In genomic region chr19:7484076-7484475, GRCm38 (mm10) we compare ENCODE assay signal across 8 mouse cellular contexts. TPM values are rescaled to one million over a fixed set of nuclear protein-coding genes. Genes with fewer than 3 reads are reported as not detected.
DNase-seq lines count a peak whose midpoint lies in the region; ATAC-seq and TF ChIP-seq lines count a peak whose summit lies in the region.

No protein-coding gene starts in this region.

- DNase-seq in heart, adult 2 months, result no peak
- peak; percentile 68 for DNase-seq in A20 (ENCODE audit: low read depth, low spot score)
- DNase-seq in left cerebral cortex, postnatal 25 days (ENCODE audit: low spot score in 2 of 2), result peak; percentile 37 to 61
- no peak for DNase-seq in adipocyte (ENCODE audit: low spot score)

- TF ChIP-seq POLR2A in heart, adult 2 months (IDR thresholded peaks at IDR 0.05; ENCODE audit: insufficient read depth, low read depth, low read length), result no peak
- no peak for TF ChIP-seq POLR2A in olfactory bulb, adult 2 months (IDR thresholded peaks at IDR 0.05; ENCODE audit: insufficient read depth, low read depth, low read length)

- peaks cover 2% of the 10 kb centered on the region; the same call in 1 of the 2 replicates for H3K79me2 ChIP-seq in heart, adult 2 months (replicated peaks; ENCODE audit: control insufficient read depth, insufficient read depth, low read length)

- peak overlapping the region; percentile 98 for H3K27ac ChIP-seq in heart, adult 2 months
- no peak overlapping the region for H3K27ac ChIP-seq in heart, embryonic 12.5 days (ENCODE audit: poor library complexity, severe bottlenecking)
- peak overlapping the region; percentile 99 for H3K27ac ChIP-seq in embryonic facial prominence, embryonic 15.5 days (replicated peaks)
- H3K27ac ChIP-seq in olfactory bulb, adult 2 months (ENCODE audit: insufficient read depth, low read depth, low read length), result peak overlapping the region; percentile 73

- H3K9ac ChIP-seq in heart, adult 2 months (ENCODE audit: low read depth, low read length), result no peak overlapping the region
- H3K9ac ChIP-seq in heart, embryonic 12.5 days, result no peak overlapping the region
- no peak overlapping the region for H3K9ac ChIP-seq in embryonic facial prominence, embryonic 15.5 days

- H3K4me3 ChIP-seq in heart, adult 2 months, result peak overlapping the region; percentile 61
- H3K4me3 ChIP-seq in heart, embryonic 12.5 days, result no peak overlapping the region
- peak overlapping the region; percentile 99; the same call in 1 of the 2 replicates for H3K4me3 ChIP-seq in embryonic facial prominence, embryonic 15.5 days (replicated peaks)
- no peak overlapping the region for H3K4me3 ChIP-seq in olfactory bulb, adult 2 months (ENCODE audit: insufficient read depth, low read depth, low read length)

- no peak for ATAC-seq in heart, embryonic 12.5 days (ENCODE audit: insufficient number of reproducible peaks, low FRiP score)
- ATAC-seq in embryonic facial prominence, embryonic 15.5 days (ENCODE audit: insufficient number of reproducible peaks, low FRiP score, low TSS enrichment, low read depth), result no peak
- no peak for ATAC-seq in megakaryocyte-erythroid progenitor cell, adult 5-6 weeks (replicated peaks; ENCODE audit: low FRiP score, low TSS enrichment, poor library complexity, severe bottlenecking)

- H3K27me3 ChIP-seq in heart, adult 2 months (ENCODE audit: control insufficient read depth, insufficient read depth, low read length), result no peaks in the 10 kb centered on the region
- H3K27me3 ChIP-seq in heart, embryonic 12.5 days (replicated peaks), result no peaks in the 10 kb centered on the region
- no peaks in the 10 kb centered on the region for H3K27me3 ChIP-seq in embryonic facial prominence, embryonic 15.5 days

- no peak for TF ChIP-seq EP300 in heart, adult 2 months (IDR thresholded peaks at IDR 0.05; ENCODE audit: insufficient read depth, low read depth, low read length)

- intact Hi-C loops in heart, adult 2 months (cut with DNase I), result loop anchor here (5.0 kb wide), 1 partner anchor 42 kb away; no protein-coding TSS in a partner anchor
- intact Hi-C loops in left cerebral cortex, postnatal 25 days (cut with DNase I), result no loop called here

- peaks cover 10% of the 10 kb centered on the region for H3K36me3 ChIP-seq in heart, adult 2 months (ENCODE audit: control insufficient read depth, insufficient read depth, low read length)
- H3K36me3 ChIP-seq in heart, embryonic 12.5 days, result no peaks in the 10 kb centered on the region
- H3K36me3 ChIP-seq in embryonic facial prominence, embryonic 15.5 days, result no peaks in the 10 kb centered on the region

- TF ChIP-seq CTCF in heart, adult 2 months (IDR thresholded peaks at IDR 0.05), result no peak
- no peak for TF ChIP-seq CTCF in olfactory bulb, adult 2 months (IDR thresholded peaks at IDR 0.05; ENCODE audit: insufficient read depth, low read depth, low read length)

- H3K9me3 ChIP-seq in heart, embryonic 12.5 days (replicated peaks), result no peaks in the 10 kb centered on the region
- no peaks in the 10 kb centered on the region for H3K9me3 ChIP-seq in embryonic facial prominence, embryonic 15.5 days (replicated peaks)

- H3K4me1 ChIP-seq in heart, adult 2 months (ENCODE audit: control insufficient read depth, insufficient read depth, low read length), result peaks cover 7% of the 10 kb centered on the region
- peaks cover 9% of the 10 kb centered on the region for H3K4me1 ChIP-seq in heart, embryonic 12.5 days (replicated peaks)
- H3K4me1 ChIP-seq in embryonic facial prominence, embryonic 15.5 days, result peaks cover 14% of the 10 kb centered on the region
- H3K4me1 ChIP-seq in olfactory bulb, adult 2 months (ENCODE audit: control insufficient read depth, insufficient read depth, low read length), result peaks cover 2% of the 10 kb centered on the region; the same call in 1 of the 2 replicates

- no peak overlapping the region for H3K4me2 ChIP-seq in heart, embryonic 12.5 days
- peak overlapping the region; percentile 64 for H3K4me2 ChIP-seq in embryonic facial prominence, embryonic 15.5 days (replicated peaks)

- WGBS in heart, adult 2 months, result 35% methylated on average over 5 of the region's 5 CpGs
- 31% methylated on average over 5 of the region's 5 CpGs for WGBS in heart, embryonic 12.5 days
- WGBS in embryonic facial prominence, embryonic 15.5 days, result 54% methylated on average over 5 of the region's 5 CpGs
- WGBS in olfactory bulb, adult 2 months, result 28% methylated on average over 5 of the region's 5 CpGs

RNA-seq across cellular contexts. Expression of gene Rtn3, which starts 1.0 kb away (rescaled TPM):
- 10 to 100 TPM; 71.8 to 75.4 TPM for total RNA-seq in heart, adult 2 months (2021)
- 58.2 and 89.4 TPM in 2 replicates for polyA plus RNA-seq in heart, adult 2 months (2012; rRNA removed)
- 158 TPM in 2 replicates for polyA plus RNA-seq in heart, embryonic 12.5 days (2016; fragmentation: Nextera tagmentation; extraction: Ambion mirVana)
- 138 and 139 TPM in 2 replicates for polyA plus RNA-seq in embryonic facial prominence, embryonic 15.5 days (2015; fragmentation: Nextera tagmentation; extraction: Ambion mirVana)
- 100 to 1,000 TPM; 854 to 900 TPM for total RNA-seq in left cerebral cortex, postnatal 25 days (2021)
- polyA plus RNA-seq in olfactory bulb, adult 2 months (2012; ENCODE audit: insufficient read depth, insufficient read length, low replicate concordance, missing spikeins), result 345 and 642 TPM in 2 replicates
- 79.7 and 98.2 TPM in 2 replicates for total RNA-seq in megakaryocyte-erythroid progenitor cell, adult 5-6 weeks (2014; fragmentation: Nextera tagmentation)
- total RNA-seq in megakaryocyte-erythroid progenitor cell, adult 5-6 weeks (2017), result 54.8 and 58.5 TPM in 2 replicates

RNA-seq across cellular contexts. Expression of gene Atl3, which starts 9.8 kb away (rescaled TPM):
- total RNA-seq in heart, adult 2 months (2021), result 10 to 100 TPM; 14.0 TPM
- 6.8 and 14.3 TPM in 2 replicates for polyA plus RNA-seq in heart, adult 2 months (2012; rRNA removed)
- 10.3 and 11.7 TPM in 2 replicates for polyA plus RNA-seq in heart, embryonic 12.5 days (2016; fragmentation: Nextera tagmentation; extraction: Ambion mirVana)
- 12.7 and 13.2 TPM in 2 replicates for polyA plus RNA-seq in embryonic facial prominence, embryonic 15.5 days (2015; fragmentation: Nextera tagmentation; extraction: Ambion mirVana)
- total RNA-seq in left cerebral cortex, postnatal 25 days (2021), result 10 to 100 TPM; 23.0 to 28.2 TPM
- not detected in 2 replicates for polyA plus RNA-seq in olfactory bulb, adult 2 months (2012; ENCODE audit: insufficient read depth, insufficient read length, low replicate concordance, missing spikeins)
- total RNA-seq in megakaryocyte-erythroid progenitor cell, adult 5-6 weeks (2014; fragmentation: Nextera tagmentation), result 59.2 and 60.3 TPM in 2 replicates
- total RNA-seq in megakaryocyte-erythroid progenitor cell, adult 5-6 weeks (2017), result 73.8 and 99.0 TPM in 2 replicates

Comparison
In these comparisons a context has a peak if more than half of its experiments do, and no peak if none do; other contexts are left out.
1. H3K4me3 ChIP-seq: peak in heart, adult 2 months (single experiment) and embryonic facial prominence, embryonic 15.5 days (single experiment); none in heart, embryonic 12.5 days (single experiment) and olfactory bulb, adult 2 months (single experiment).
2. DNase-seq: peak in A20 (single experiment) and left cerebral cortex, postnatal 25 days (2 of 2); none in heart, adult 2 months (0 of 2) and adipocyte (single experiment).